Mouse (Mus musculus): ENCODE results near the gene Gm648.

DNA sequence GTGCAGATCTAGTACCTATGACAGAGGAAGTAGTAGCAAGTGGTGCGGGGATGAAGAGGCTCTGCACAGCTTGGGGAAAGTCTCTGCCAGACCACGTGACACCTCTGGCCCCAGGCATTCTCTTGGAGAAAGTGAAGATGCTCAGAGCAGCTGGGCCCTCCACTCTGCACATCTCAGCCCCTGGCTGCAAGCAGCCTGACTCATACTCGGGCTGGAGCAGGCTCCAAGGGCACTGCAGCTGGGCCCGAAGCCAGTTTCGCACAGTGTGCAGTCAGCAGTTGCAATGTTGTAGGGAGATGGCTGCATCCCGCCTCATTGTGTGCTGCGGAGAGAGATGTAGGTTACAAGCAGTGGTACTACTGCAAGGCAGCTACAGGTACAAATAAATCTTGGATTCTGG, 52.2 kb downstream of the Gm648 start:
- TF ChIP-seq CTCF (IDR thresholded peaks at IDR 0.05; ENCODE audit: borderline replicate concordance, extremely low read depth, insufficient read depth, insufficient read length) = no peak
- TF ChIP-seq POLR2A (IDR thresholded peaks at IDR 0.05; ENCODE audit: borderline replicate concordance, extremely low read depth, insufficient read depth, insufficient read length, poor library complexity, severe bottlenecking) = no peak
